In the genomic region with DNA sequence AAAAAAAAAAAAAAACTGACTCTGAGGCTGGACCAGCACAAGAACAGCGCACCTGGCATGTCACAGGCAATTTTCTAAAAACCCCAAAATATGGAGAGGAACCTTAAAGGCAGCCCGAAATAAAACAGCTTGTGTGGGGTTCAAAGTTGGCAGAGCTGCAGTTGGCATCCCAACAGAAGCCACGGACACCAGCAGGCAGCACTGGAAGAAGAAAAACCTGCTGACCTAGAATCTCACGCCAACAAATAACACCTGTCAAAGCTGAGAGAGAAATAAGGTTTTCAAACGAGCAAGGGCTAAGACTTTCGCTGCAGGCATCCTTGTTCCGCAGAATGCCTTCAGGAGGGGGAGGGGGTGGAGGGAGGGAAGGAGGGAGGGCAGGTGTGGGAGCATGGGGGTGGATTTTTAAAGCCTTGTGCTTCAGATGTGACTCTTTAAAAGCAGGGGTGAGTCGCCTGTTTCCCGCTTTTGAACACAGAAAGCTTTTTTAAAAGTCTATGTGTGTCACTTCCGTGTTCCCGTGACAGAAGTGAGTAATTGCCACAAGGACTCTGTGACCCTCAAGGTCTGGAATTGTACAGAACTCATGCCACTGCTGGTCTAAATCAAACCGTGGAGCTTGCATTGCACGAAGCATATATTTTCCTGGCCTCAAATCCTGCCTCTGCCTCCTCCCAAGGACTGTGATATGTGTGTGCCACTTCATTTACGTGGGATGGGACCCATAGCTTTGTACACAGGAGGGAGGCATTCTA, we compare ENCODE assay signal across 13 mouse cellular contexts. TPM values are rescaled to one million over a fixed set of nuclear protein-coding genes. Genes with fewer than 3 reads are reported as not detected.
DNase-seq lines count a peak whose midpoint lies in the region; ATAC-seq and TF ChIP-seq lines count a peak whose summit lies in the region.
"Had no signal": no experiment of that assay in that cellular context is flagged by ENCODE, and none has a peak within 500 bp of the region (broad histone marks: within the 10 kb centered on the region; RNA-seq: fewer than 3 reads in every experiment).

No protein-coding gene starts in this region.

- no peaks in the 10 kb centered on the region for H3K9me3 ChIP-seq in embryonic facial prominence, embryonic 14.5 days (ENCODE audit: control insufficient read depth, low read length)
- H3K9me3 ChIP-seq in embryonic facial prominence, embryonic 10.5 days: no peaks in the 10 kb centered on the region
- H3K9me3 ChIP-seq in stomach, embryonic 15.5 days: no peaks in the 10 kb centered on the region
- H3K9me3 ChIP-seq in stomach, postnatal 0 days (ENCODE audit: control insufficient read depth, low read length): no peaks in the 10 kb centered on the region
- H3K9me3 ChIP-seq: liver, embryonic 13.5 days; midbrain, embryonic 12.5 days had no signal

- WGBS in embryonic facial prominence, embryonic 14.5 days: 48% methylated on average over 14 of the region's 14 CpGs
- 59% methylated on average over 14 of the region's 14 CpGs for WGBS in embryonic facial prominence, embryonic 10.5 days
- WGBS in stomach, embryonic 15.5 days: 35% methylated on average over 14 of the region's 14 CpGs
- 28% methylated on average over 14 of the region's 14 CpGs for WGBS in stomach, postnatal 0 days
- 7% methylated on average over 14 of the region's 14 CpGs for WGBS in cerebellum, adult 2 months

- H3K9ac ChIP-seq in embryonic facial prominence, embryonic 14.5 days (ENCODE audit: low read depth, low read length): no peak overlapping the region
- H3K9ac ChIP-seq in stomach, embryonic 15.5 days: no peak overlapping the region
- H3K9ac ChIP-seq in stomach, postnatal 0 days (ENCODE audit: low read length): no peak overlapping the region
- H3K9ac ChIP-seq: liver, embryonic 13.5 days; midbrain, embryonic 12.5 days had no signal

- no peaks in the 10 kb centered on the region for H3K36me3 ChIP-seq in embryonic facial prominence, embryonic 14.5 days (ENCODE audit: control insufficient read depth, insufficient read depth, low read length)
- no peaks in the 10 kb centered on the region for H3K36me3 ChIP-seq in embryonic facial prominence, embryonic 10.5 days (replicated peaks)
- no peaks in the 10 kb centered on the region for H3K36me3 ChIP-seq in stomach, embryonic 15.5 days
- H3K36me3 ChIP-seq in stomach, postnatal 0 days (ENCODE audit: control insufficient read depth, insufficient read depth, low read length): no peaks in the 10 kb centered on the region
- H3K36me3 ChIP-seq: liver, embryonic 13.5 days; midbrain, embryonic 12.5 days had no signal

- no peak for ATAC-seq in embryonic facial prominence, embryonic 14.5 days (ENCODE audit: low read depth)
- no peak; the same call in 1 of the 2 replicates for ATAC-seq in stomach, embryonic 15.5 days (ENCODE audit: insufficient read depth, low FRiP score, low read depth)
- no peak for ATAC-seq in stomach, postnatal 0 days (ENCODE audit: low FRiP score, low TSS enrichment)
- ATAC-seq in CD4-positive, CD25-positive, alpha-beta regulatory T cell, adult 4 months: no peak
- ATAC-seq: activated CD4-positive, CD25-positive, alpha-beta regulatory T cell, adult 4 months had no signal

- TF ChIP-seq CTCF in stomach, postnatal 0 days (IDR thresholded peaks at IDR 0.05; ENCODE audit: low read depth): no peak
- no peak for TF ChIP-seq CTCF in cerebellum, adult 2 months (IDR thresholded peaks at IDR 0.05; ENCODE audit: borderline replicate concordance, insufficient read depth, low read depth, low read length)

- DNase-seq in embryonic facial prominence, embryonic 14.5 days (ENCODE audit: low spot score): peak; percentile 61
- DNase-seq in embryonic facial prominence, embryonic 10.5 days (ENCODE audit: low spot score): no peak
- DNase-seq in stomach, postnatal 0 days (ENCODE audit: low spot score): no peak
- peak; percentile 87 to 95 for DNase-seq in cerebellum, adult 2 months
- peak; percentile 45 for DNase-seq in telencephalon, adult 2 months (ENCODE audit: low read depth, low spot score)
- DNase-seq in lung, postnatal 25 days (ENCODE audit: low spot score): no peak
- DNase-seq: heart, adult 11 months; liver, embryonic 13.5 days; lung, postnatal 10 days had no signal

- no peak overlapping the region for H3K27ac ChIP-seq in embryonic facial prominence, embryonic 14.5 days (replicated peaks; ENCODE audit: low read depth, low read length)
- H3K27ac ChIP-seq in embryonic facial prominence, embryonic 10.5 days (replicated peaks): no peak overlapping the region
- peak overlapping the region; percentile 36; the same call in 1 of the 2 replicates for H3K27ac ChIP-seq in stomach, embryonic 15.5 days
- no peak overlapping the region for H3K27ac ChIP-seq in stomach, postnatal 0 days (replicated peaks)
- H3K27ac ChIP-seq in cerebellum, adult 2 months (ENCODE audit: insufficient read depth, low read length): peak overlapping the region; percentile 97
- H3K27ac ChIP-seq: liver, embryonic 13.5 days; midbrain, embryonic 12.5 days had no signal

- no peak for TF ChIP-seq POLR2A in cerebellum, adult 2 months (IDR thresholded peaks at IDR 0.05; ENCODE audit: borderline replicate concordance, insufficient read depth, low read length)

- H3K27me3 ChIP-seq in embryonic facial prominence, embryonic 14.5 days (replicated peaks; ENCODE audit: control insufficient read depth, insufficient read depth, low read length): no peaks in the 10 kb centered on the region
- peaks cover 19% of the 10 kb centered on the region for H3K27me3 ChIP-seq in embryonic facial prominence, embryonic 10.5 days (replicated peaks; ENCODE audit: low read depth, poor library complexity, severe bottlenecking)
- no peaks in the 10 kb centered on the region for H3K27me3 ChIP-seq in stomach, embryonic 15.5 days (replicated peaks)
- H3K27me3 ChIP-seq in stomach, postnatal 0 days (ENCODE audit: control insufficient read depth, insufficient read depth, low read length): no peaks in the 10 kb centered on the region
- no peaks in the 10 kb centered on the region for H3K27me3 ChIP-seq in cerebellum, adult 2 months (ENCODE audit: control insufficient read depth, insufficient read depth, low read length)
- H3K27me3 ChIP-seq: liver, embryonic 13.5 days had no signal

- H3K4me1 ChIP-seq in embryonic facial prominence, embryonic 14.5 days (ENCODE audit: control insufficient read depth, insufficient read depth, low read length): no peaks in the 10 kb centered on the region; the same call in 1 of the 2 replicates
- peaks cover 39% of the 10 kb centered on the region for H3K4me1 ChIP-seq in embryonic facial prominence, embryonic 10.5 days
- H3K4me1 ChIP-seq in stomach, embryonic 15.5 days: peaks cover 10% of the 10 kb centered on the region
- H3K4me1 ChIP-seq in stomach, postnatal 0 days (replicated peaks; ENCODE audit: control insufficient read depth, insufficient read depth): no peaks in the 10 kb centered on the region; the same call in 1 of the 2 replicates
- peaks cover 40% of the 10 kb centered on the region for H3K4me1 ChIP-seq in cerebellum, adult 2 months (ENCODE audit: control insufficient read depth, insufficient read depth, low read length)

- H3K4me2 ChIP-seq in embryonic facial prominence, embryonic 14.5 days (ENCODE audit: low read depth, low read length): no peak overlapping the region
- H3K4me2 ChIP-seq in stomach, embryonic 15.5 days: no peak overlapping the region
- H3K4me2 ChIP-seq in stomach, postnatal 0 days (replicated peaks; ENCODE audit: low read depth): no peak overlapping the region
- H3K4me2 ChIP-seq: midbrain, embryonic 12.5 days had no signal

- no peak overlapping the region for H3K4me3 ChIP-seq in embryonic facial prominence, embryonic 14.5 days (ENCODE audit: low read depth, low read length)
- no peak overlapping the region for H3K4me3 ChIP-seq in embryonic facial prominence, embryonic 10.5 days
- no peak overlapping the region for H3K4me3 ChIP-seq in stomach, embryonic 15.5 days (replicated peaks)
- no peak overlapping the region for H3K4me3 ChIP-seq in stomach, postnatal 0 days (ENCODE audit: low read depth, low read length)
- H3K4me3 ChIP-seq in cerebellum, adult 2 months (replicated peaks; ENCODE audit: insufficient read depth, low read depth, low read length): no peak overlapping the region
- H3K4me3 ChIP-seq: midbrain, embryonic 12.5 days had no signal

- TF ChIP-seq EP300 in stomach, postnatal 0 days (optimal IDR thresholded peaks at IDR 0.05): no peak

RNA-seq across cellular contexts. Expression of a gene that starts 17.2 kb away (rescaled TPM):
- polyA plus RNA-seq in embryonic facial prominence, embryonic 14.5 days (2014; fragmentation: Nextera tagmentation; extraction: Ambion mirVana): 46.6 and 46.8 TPM in 2 replicates
- 56.8 and 58.0 TPM in 2 replicates for polyA plus RNA-seq in embryonic facial prominence, embryonic 10.5 days (2016; fragmentation: Nextera tagmentation; extraction: Ambion mirVana)
- 46.7 and 49.1 TPM in 2 replicates for polyA plus RNA-seq in stomach, embryonic 15.5 days (2015; fragmentation: Nextera tagmentation; extraction: Ambion mirVana)
- polyA plus RNA-seq in stomach, postnatal 0 days (2015; fragmentation: Nextera tagmentation; extraction: Ambion mirVana): 25.8 and 27.0 TPM in 2 replicates
- polyA plus RNA-seq in cerebellum, adult 2 months (2012; rRNA removed): 102 and 111 TPM in 2 replicates
- polyA plus RNA-seq in CD4-positive, CD25-positive, alpha-beta regulatory T cell, adult 4 months (2017; shearing (Covaris generic)): 1 to 10 TPM; 2.7 to 9.6 TPM

Comparison
In these comparisons a context has a peak if more than half of its experiments do, and no peak if none do; other contexts are left out.
1. DNase-seq: peak in embryonic facial prominence, embryonic 14.5 days (single experiment), cerebellum, adult 2 months (2 of 2) and telencephalon, adult 2 months (single experiment); none in embryonic facial prominence, embryonic 10.5 days (single experiment), stomach, postnatal 0 days (single experiment) and lung, postnatal 25 days (single experiment).
2. H3K27ac ChIP-seq: peak in stomach, embryonic 15.5 days (single experiment) and cerebellum, adult 2 months (single experiment); none in embryonic facial prominence, embryonic 14.5 days (single experiment), embryonic facial prominence, embryonic 10.5 days (single experiment) and stomach, postnatal 0 days (single experiment).